In the genomic region with DNA sequence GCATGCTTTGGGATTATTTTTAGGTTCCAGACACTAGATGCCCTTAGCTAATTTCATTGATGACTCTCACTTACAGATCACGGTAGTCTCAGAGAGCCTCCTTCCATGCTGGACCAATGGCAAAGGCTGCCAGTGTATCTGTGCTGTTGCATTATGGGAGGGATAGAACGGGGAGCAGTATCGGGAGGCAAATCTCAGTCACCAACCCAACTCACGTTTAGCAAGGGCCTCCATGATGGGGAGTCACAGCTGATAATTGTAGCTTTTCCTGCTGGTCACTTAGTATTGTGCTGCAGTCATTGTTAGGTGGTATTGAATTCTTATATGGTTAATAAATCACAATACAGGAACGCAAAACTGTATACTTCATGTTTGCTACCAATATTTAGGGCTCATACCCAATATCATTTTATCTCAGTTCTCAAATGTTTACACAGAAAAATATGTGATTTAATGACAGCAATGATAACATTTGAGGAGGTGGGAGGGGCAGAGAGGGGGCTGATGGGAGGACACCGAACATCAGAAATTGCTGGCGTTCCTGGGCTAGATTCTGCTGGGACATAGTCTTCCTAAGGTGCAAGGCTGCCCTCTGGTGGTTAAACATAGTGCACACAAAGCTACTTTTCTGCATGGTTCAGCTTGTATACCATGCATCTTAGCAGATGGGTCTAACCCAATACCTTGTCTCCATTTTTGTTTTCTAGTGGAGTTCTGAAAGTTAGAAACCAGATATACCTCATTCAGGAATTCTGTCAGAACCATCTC, we compare ENCODE assay signal across 8 mouse cellular contexts. TPM values are rescaled to one million over a fixed set of nuclear protein-coding genes. Genes with fewer than 3 reads are reported as not detected.
DNase-seq lines count a peak whose midpoint lies in the region; ATAC-seq lines count a peak whose summit lies in the region.

No protein-coding gene starts in this region.

- no peaks in the 10 kb centered on the region for H3K9me3 ChIP-seq in limb, embryonic 10.5 days (replicated peaks)
- no peaks in the 10 kb centered on the region for H3K9me3 ChIP-seq in midbrain, embryonic 13.5 days

- peak; percentile 42 for DNase-seq in ovary, postnatal 10 days (ENCODE audit: low spot score)
- DNase-seq in ovary, adult 18-20 months (ENCODE audit: low spot score) = no peak
- DNase-seq in cerebellum, postnatal 36 days = peak; percentile 72 to 80
- DNase-seq in gastrocnemius, adult 8-10 months (ENCODE audit: low spot score in 2 of 2) = peak; percentile 17 to 30
- peak; percentile 80 for DNase-seq in limb, embryonic 10.5 days (ENCODE audit: low spot score)
- DNase-seq in spleen, postnatal 36 days (ENCODE audit: low spot score in 2 of 2) = peak; percentile 58 to 70

- 47% methylated on average over 7 of the region's 7 CpGs for WGBS in limb, embryonic 10.5 days
- WGBS in midbrain, embryonic 13.5 days = 56% methylated on average over 7 of the region's 7 CpGs

- peaks cover 52% of the 10 kb centered on the region for H3K4me1 ChIP-seq in limb, embryonic 10.5 days
- peaks cover 6% of the 10 kb centered on the region; the same call in 1 of the 2 replicates for H3K4me1 ChIP-seq in midbrain, embryonic 13.5 days (replicated peaks)

- peak overlapping the region; percentile 71 for H3K27ac ChIP-seq in limb, embryonic 10.5 days
- no peak overlapping the region for H3K27ac ChIP-seq in midbrain, embryonic 13.5 days

- H3K27me3 ChIP-seq in limb, embryonic 10.5 days (ENCODE audit: low read depth, poor library complexity, severe bottlenecking) = no peaks in the 10 kb centered on the region
- H3K27me3 ChIP-seq in midbrain, embryonic 13.5 days = no peaks in the 10 kb centered on the region

- peak overlapping the region; percentile 27; the same call in 1 of the 2 replicates for H3K4me3 ChIP-seq in limb, embryonic 10.5 days
- no peak overlapping the region for H3K4me3 ChIP-seq in midbrain, embryonic 13.5 days (replicated peaks)

- H3K36me3 ChIP-seq in limb, embryonic 10.5 days = peaks cover 30% of the 10 kb centered on the region
- peaks cover 77% of the 10 kb centered on the region for H3K36me3 ChIP-seq in midbrain, embryonic 13.5 days

- H3K9ac ChIP-seq in midbrain, embryonic 13.5 days (replicated peaks) = no peak overlapping the region

- ATAC-seq in inflammation-experienced regulatory T-cells, adult 6 months = peak; percentile 79
- ATAC-seq in midbrain, embryonic 13.5 days = peak; percentile 65

- no peak overlapping the region for H3K4me2 ChIP-seq in midbrain, embryonic 13.5 days (replicated peaks)

RNA-seq across cellular contexts. Expression of a gene that starts 53.3 kb away (rescaled TPM):
- not detected for total RNA-seq in gastrocnemius, adult 8-10 months (2022)
- polyA plus RNA-seq in inflammation-experienced regulatory T-cells, adult 6 months (2017; shearing (Covaris generic)) = under 1 TPM; 0.34 to 0.82 (median 0.44) TPM
- polyA plus RNA-seq in limb, embryonic 10.5 days (2016; fragmentation: Nextera tagmentation; extraction: Ambion mirVana) = 3.8 and 3.9 TPM in 2 replicates
- 2.6 and 3.3 TPM in 2 replicates for polyA plus RNA-seq in midbrain, embryonic 13.5 days (2015; fragmentation: Nextera tagmentation; extraction: Ambion mirVana)
